Mouse (Mus musculus) left cerebral cortex, postnatal 25 days (tissue): ENCODE measurements at regions not wholly inside any gene's neighbourhood (a gene's known extent, or its start where the extent isn't known, plus 50 kb on each side); places are given as distances from the start of the nearest gene placed in this dataset.
"Not testable (repeated sequence)": the region's sequence is repeated elsewhere in the genome, so short reads cannot be mapped to it uniquely, and the experiment has no call there.

ENCODE experiments used
- DNase-seq, 2 experiments: peaks; one replicate each; pipeline ENCODE4 v3.0.0; 2022; ENCODE audit warnings: low spot score in 2 of 2, mixed read lengths in 1 of 2
- intact Hi-C: fragments of 180-260 bp; cut with DNase I; formaldehyde crosslinking; loops from one replicate; pipeline ENCODE4 v1.15.1; 2025

DNA sequence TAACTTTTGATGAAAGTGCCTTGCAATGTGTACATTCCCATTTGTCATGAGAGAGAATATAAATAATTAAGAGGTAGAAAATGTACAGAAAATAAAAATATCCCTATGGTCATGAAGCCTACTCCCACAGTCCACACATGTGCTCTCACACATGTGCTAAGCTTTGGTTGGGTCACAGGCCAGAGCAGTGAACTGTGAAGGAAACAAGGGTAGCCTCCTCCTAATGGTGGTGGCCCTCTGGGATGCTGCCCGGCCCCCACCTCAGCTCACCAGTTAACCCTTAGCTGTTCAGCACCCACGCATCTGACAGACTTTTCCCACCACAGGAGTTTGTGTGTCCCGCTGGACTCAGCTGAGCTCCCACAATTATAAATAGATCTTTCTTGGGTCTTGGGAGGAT lies 157.6 kb upstream of the Ttc29 start:
- no peak for DNase-seq

DNA sequence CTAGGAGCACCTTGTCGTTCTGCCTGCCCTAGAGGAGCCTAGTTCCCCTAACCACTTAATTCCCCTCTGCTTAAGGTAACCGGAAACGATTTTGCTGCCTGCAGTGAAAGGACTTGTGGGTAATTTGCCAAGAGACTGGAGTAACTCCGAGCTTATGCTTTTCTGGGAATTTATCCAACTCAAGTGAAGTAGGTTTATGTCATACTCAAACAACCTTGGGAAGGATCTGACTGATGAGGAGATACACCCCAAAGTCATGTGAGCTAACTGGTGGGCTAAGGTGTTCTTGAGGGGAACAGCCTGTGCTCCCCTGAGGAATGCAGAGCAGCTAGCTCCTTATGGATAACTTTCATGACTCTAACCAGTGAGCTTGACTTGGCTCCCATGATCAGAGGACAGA lies 155.7 kb upstream of the Ttc29 start:
- DNase-seq, result no peak
- intact Hi-C loops, result no loop called here

More for the DNA sequence above, 157.6 kb upstream of the Ttc29 start:
- intact Hi-C loops, result no loop called here

DNA sequence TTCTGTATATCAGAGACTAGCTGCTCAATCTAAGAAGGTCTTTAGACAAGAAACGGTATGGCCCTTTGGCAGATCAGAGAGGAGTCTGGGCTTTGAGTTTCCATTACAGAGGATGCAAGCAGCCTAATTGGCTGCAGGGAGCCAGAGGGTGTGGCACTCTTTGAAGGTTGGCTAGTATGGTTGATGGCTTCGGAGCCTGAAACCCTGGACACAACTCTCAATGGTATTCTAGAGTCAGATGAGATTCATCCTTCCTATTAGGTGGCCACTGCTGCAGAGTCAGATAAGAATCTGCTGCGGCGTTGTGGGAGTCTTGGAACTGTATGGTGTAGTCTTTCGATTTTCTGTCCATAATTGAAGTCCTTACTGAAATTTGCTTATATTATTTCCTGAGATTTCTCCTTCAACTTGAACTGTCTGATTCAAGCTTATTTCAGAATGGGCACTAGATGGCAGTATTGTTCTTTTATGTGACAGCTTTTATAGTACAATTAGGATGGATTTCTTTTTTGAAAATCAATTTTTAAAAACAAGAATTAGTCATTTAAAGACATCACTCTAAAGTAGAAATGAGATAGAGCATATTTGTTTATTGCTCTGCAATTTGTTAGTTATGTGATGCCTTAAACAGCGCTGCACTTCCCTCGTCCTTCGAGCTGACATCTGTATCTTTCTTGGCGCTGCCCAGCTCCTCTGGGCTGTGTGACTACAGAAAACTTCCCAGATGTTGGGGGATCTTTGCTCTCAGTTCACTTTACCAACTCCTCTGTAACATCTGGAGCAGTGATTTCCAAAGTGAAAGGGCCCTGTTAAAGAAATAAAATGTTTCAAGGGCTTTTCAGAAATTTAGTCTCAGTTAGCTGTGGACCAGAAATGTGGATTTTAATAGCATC lies 151.0 kb upstream of the Ttc29 start:
- DNase-seq, result peak; percentile 27 to 43
- intact Hi-C loops, result loop anchor here (2.0 to 5.0 kb wide), 3 partner anchors 587 to 1525 kb away; no protein-coding TSS in a partner anchor

DNA sequence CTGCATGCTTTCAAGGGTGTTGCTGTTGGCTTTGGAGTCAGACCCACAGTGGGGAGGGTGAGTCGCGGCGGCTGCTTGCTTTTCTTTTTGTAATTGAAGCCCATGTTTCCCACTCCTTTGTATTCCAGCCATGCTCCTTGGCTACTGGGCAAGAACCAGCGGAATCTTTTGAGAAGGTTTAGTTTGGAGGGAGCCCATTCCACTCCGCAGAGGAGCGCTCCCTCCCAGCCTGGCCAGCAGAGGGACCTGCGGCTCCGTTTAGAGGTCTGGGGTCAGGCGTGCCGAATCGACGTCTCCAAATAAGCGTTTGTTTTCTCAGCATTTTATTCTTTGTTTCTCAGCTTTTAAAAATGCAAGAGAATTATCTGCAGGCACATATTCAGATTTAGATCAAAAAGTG lies 149.6 kb upstream of the Ttc29 start:
- peak; percentile 27 to 59 for DNase-seq
- intact Hi-C loops, result loop anchor here (2.0 to 5.0 kb wide), 3 partner anchors 585 to 1524 kb away; no protein-coding TSS in a partner anchor

DNA sequence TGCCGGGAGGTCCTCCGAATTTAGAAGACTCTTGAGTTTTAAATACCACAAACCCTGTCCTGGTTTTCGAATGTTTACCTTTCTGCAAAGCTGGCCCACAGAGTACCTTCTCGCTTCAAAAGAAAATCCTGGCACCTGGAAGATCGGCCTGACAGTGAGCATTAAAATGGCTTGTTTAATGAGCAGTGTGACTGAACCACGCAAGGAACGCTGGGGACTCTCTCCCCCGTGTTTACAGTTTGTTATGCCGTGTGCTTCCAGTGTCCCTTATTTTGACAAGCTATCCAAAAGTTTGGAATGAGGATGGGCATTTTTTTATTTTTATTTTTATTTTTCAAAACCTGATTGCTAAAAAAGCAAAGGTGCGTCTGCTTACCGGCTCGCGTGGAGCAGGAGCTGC lies 148.9 kb upstream of the Ttc29 start:
- no peak for DNase-seq
- intact Hi-C loops, result loop anchor here (5.0 kb wide), 1 partner anchor 1523 kb away; no protein-coding TSS in a partner anchor

DNA sequence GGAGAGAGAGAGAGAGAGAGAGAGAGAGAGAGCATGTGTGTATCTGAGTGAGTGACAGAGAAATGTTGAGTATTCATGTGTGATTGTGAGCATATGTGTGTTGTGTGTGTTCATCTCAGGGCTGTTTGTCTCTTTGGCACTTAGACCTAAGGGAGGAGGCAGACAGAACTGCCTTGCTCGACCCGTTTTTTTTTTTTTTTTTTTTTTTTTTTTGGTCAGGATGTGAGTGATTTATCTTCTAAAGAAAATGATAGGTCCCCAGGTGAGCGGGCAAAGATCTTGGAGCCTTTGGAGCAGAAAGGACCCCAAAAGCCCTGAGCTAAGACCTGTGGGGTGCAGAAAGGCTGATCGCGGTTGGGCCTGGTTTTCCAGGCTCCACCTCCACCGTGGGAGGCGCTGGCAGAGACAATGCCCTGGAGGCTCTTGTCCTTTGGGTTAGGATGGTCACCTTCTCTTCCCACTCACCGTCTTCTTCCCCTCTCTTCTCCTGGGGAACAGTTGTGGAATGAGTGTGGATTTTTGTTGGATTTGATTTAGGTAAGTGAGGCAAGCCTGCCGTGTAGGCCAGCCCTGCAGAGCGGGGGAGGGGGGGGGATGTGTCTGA lies 147.1 kb upstream of the Ttc29 start:
- no peak for DNase-seq
- intact Hi-C loops, result no loop called here

DNA sequence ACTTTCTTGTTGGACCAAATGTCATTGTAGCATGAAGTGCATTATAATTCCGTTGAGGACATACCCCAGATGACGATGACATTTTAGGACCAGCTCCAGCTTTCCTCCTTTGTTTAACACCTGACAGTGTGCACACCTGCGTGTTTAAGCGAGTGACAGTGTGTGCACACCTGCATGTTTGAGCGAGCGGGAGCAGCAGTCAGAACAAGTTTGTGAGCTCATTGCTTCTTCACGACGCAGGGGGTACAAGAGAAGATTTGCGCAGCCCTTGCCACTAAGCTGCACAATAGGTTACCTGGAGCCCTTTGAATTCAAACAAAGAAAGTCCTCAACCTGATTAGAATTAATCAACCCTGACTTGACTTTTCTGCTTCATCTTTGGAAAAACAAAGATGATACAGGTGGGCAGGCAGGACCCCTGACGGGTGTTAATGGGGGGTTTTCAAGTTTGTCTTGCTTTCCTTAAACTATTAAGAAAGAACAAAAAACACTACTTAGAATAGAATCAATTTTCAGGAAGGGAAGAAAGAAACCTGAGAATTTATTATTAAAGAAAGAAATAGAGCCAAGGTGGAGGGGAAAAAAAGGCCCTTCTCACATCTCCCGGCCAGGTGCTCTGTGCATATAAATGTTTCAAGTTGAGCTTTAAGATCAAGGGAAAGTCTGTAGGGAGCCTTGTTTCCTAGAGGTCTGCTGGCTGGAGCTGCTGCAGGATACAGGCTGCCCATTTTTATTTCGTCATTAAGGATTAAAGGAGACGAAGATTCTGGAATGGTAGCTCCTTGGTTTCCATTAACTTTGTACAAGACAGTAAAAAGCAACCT lies 144.8 kb upstream of the Ttc29 start:
- no peak for DNase-seq
- intact Hi-C loops, result no loop called here

DNA sequence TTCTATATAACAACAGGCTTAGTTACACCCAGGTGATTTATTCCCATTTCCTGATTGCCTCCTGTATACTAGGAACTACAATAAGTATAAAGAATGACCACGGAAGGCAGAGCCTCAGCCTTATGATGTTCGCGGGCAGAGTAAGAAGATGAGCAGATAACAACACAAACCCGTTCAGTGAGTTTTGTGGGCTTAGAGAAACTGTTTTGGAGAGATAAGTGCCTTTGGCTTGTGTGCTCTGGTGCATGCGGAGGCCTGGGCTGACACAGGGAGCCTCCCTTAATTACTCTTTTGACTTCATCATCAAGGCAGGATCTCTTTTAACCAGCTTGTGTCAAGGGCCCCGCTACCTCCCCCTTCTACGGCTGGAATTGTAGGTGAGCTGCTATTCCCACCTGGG lies 139.3 kb upstream of the Ttc29 start:
- no peak for DNase-seq
- intact Hi-C loops, result no loop called here

DNA sequence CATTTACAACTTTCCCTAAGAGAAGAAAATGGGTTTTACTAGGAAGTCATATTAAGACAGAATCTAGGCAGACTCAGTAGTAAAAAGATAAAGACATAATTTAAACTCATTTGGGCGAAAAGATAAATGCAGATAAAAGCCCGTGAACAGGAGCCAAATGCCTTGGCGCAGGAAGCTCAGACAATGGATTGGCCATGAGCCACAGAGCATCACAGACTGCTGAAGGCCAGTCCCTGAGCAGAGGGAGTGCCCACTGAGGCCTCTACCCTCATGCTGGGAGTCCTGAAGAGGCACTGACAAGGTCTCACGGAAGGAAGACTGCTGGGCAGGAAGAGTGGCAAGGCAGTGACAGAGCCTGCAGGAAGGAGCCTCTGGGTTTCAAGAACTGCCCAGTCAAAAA lies 136.0 kb upstream of the Ttc29 start:
- intact Hi-C loops, result no loop called here

DNA sequence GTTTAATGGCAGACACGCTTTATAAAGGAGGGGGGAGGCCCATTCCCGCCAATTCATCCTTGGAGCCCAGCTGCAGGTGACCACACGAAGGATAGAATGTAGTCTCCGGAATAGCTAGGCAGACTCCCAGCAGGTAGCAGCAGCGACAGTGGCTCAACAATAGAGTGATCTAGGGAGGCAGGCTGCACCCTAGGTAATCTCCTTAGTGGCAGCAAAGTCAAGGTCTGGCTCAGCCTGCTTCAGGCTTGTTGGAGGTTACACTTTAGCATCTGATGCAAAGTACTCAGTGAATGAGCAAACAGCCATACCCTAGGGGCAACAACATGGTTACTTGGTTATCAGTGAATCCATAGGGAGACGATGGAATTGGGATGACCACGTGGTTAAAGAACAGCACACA lies 131.7 kb upstream of the Ttc29 start:
- DNase-seq, intact Hi-C loops: not testable (repeated sequence)

More for the DNA sequence above, 136.0 kb upstream of the Ttc29 start:
- DNase-seq, result no peak

DNA sequence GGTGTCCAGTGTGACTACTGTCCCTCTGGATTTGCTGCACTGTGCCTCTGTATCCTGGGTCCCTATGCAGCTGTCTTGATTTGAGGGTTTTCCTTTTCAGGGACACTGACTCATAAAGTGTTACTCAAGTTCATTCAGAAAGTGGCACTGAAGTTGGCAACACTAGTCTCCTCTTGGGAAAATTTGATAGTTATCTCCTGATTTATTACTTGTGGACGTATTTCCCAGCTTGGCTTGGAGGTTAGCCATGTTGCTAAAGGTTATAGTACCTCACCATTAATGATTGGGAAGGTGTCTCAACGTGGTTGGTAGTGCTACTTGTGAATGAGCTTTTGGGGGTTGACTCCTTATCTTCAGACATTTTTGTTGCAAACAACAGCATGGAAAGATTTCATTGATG lies 130.1 kb upstream of the Ttc29 start:
- DNase-seq, result no peak
- intact Hi-C loops, result no loop called here

DNA sequence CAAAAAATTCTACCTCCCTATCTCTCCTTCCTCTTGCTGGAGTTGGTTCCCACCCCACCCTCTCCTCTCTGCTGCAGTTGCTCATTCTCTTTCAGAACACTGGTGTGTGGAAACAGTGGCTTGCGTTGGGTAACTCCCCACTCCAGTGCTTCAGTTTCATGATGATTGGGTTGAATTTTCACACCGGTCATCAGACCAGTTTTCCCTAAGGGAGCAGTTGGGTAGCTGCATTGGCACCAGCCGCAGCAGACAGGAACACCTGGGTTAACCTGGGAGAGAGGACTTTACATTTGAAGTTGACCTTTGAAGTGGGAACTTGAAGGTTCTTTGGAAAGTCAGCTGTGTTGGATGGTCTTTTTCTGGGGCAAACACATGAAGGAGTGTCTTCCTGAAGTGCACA lies 126.7 kb upstream of the Ttc29 start:
- intact Hi-C loops, result no loop called here
- no peak for DNase-seq

DNA sequence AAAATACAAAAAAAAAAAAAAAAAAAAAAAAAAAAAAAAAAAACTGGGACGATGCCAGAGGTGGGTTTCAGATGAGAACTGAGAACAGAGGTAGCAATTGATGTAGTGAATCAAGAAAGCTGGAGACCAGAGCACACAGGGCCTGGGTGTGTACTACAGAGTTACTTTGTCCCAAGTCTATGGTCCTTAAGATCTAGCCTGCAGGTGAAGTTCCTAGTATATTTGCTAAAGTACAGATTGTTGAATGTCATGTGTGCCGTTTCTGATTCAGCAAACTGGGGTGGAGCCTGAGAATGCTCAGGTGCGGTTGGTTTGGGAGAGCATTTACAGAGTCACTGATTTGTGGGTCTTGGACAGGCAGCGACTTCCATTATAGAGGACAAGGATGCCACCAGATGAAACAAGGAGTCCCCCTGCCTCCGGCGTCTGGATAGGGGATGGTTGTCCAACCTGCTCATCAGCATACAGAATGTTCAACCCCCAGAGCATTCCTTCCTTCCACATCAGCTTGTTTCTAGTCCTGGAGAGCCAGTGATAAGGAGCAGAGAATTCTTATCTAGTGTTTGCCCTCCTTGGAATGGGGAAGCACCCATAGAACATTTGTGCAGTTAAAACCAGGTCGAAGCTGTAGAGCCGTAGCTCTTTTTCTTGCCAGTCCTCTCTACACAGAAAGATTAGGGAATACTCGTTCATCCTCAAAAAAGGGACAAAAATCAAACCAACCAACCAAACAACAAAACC lies 122.5 kb upstream of the Ttc29 start:
- intact Hi-C loops, result no loop called here
- no peak for DNase-seq

DNA sequence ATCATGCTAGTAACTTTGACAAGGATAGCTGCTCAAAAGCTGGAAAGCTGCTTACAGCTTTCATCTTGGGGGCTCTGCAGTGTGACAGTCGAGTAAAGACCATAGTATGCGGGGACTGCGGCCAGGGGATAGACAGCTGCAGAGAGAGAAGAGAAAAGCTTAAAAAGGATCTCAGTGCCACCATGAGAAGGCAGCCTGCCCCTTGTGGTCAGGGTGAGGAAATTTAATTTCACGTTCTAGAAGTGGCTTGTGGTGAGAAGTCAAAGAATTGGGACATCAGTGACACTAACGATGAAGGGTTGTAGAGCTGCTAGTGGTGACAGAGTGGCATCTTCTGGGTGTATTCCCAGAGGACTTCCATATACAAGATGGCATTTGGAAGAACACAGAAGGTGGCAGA lies 116.7 kb upstream of the Ttc29 start:
- intact Hi-C loops, result no loop called here
- DNase-seq, result no peak

DNA sequence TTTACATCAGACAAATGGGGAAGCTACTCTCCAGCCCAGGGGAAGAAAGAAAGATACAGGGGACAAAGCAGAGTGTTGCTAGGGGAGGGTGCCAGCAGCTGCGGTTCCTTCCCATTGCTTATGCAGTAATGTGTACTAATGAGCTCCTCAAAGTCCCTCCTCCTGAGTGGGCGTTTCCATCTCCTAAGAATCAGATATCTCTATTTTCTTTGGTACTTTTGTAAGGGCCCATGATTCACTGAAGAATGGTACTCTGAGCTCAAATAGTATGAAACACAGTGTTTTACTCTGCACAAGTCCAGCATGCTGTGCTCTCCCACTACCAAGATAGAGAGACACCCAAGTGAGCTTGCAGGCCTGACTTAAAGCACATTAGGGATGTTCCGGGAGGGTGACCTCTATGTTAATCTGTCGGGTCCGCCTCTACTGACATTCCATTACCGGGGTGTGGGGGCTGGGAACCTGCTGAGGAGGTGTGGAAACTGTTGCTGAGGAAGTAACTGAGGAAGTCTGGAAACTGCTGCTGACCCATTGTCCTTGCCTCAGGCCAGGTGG lies 114.8 kb upstream of the Ttc29 start:
- intact Hi-C loops, result no loop called here
- no peak for DNase-seq

DNA sequence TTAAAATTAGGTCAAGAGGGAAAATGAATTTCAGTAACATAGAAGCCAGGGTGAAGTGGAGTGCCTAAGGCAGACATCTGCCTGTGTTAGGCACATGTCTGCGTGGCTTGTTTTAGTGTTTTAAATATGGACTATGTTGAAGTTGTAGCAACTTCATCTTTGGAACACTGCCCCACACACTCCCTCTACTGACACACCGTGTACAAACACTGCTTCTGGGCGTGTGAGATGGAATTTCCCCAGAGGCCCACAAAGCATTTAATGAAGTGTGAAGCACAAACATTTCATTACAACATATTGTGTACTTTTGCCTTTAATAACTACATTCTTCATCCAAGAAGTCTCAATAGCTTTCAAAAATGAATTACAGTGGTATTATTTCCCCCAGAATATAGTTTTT lies 114.0 kb upstream of the Ttc29 start:
- no peak for DNase-seq
- intact Hi-C loops, result no loop called here

DNA sequence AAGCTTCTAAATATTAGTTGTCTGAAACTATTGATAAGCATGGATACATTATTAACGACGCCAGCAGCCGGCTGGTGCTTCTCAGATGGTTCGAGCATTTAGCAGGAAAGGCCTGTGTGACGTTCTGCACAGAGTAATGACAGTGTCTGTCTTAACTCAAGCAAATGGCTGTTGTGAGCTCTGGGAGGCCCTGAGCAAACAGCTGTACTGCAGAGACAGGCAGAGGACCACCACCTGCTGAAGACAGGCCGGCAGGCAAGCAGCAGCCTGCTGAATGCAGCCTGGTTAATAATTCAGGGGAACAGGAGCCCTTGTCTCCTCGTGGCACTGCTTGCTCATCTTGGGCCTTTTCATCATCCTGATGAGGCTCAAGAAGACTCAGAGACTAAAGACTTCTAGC lies 105.8 kb upstream of the Ttc29 start:
- intact Hi-C loops, result no loop called here
- DNase-seq, result no peak

DNA sequence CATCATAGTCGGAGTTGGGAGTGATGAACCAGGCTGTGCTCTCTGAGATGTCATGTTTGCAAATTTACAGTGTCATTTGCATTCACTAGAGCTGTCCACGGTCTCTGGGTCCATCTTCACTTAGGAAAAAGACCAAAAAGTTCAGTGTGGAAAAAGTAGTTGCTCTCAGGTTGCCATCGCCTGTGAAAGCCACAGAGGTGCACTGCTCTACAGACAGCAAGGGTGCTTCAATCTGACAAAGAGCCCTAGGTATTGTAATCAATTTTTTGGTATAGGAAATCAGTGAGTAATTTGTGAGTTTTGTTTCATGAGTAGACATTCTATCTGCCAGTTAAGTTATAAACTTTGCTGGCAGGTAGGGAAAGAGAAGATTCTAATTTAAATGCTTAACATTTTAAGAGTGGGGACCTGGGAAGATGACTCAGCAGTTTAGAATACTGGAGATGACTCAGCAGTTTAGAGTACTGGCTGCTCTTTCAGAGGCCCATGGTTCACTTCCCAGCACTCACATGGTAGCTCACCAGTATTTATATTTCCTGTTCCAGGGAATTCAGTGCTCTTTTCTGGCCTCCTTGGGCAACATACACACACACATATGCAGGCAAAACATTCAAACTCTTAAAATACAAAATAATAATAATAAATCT lies 103.0 kb upstream of the Ttc29 start:
- intact Hi-C loops, result no loop called here
- no peak for DNase-seq

DNA sequence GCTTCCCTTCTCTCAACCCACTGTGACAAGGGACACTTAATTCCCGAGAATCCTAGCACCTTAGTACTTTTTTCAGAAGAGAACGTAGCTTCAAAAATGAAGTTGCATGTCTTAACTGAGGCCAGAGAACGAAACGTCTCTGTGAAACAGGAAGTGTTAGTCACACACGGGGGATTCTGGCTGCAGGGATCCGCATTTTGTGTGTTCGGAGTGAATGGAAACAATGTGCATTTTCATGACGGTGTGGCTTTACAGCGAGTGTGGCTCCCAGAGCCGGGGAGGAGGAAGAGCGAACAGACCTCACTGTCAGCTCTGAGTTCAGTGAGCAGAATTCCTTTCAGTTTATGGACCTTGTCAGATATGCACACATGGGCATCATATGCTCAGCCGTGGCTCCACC lies 100.0 kb upstream of the Ttc29 start:
- no peak for DNase-seq
- intact Hi-C loops, result no loop called here
